Mouse (Mus musculus) olfactory bulb, adult 2 months (tissue): ENCODE data around the gene Gapdh.
A peak's percentile ranks its signal among the peaks of the same experiment; 100 is the strongest.

Experiments used
- CTCF ChIP-seq: fragments of 200-500 bp; IDR thresholded peaks from 2 replicates; pipeline ENCODE4 v1.5.1; 2012; ENCODE audit warnings: low read depth, mild to moderate bottlenecking, low read length, moderate library complexity; ENCODE audit not compliant: insufficient read depth
- POLR2A ChIP-seq: fragments of 200-500 bp; IDR thresholded peaks from 2 replicates; pipeline ENCODE4 v1.6.1; 2012; ENCODE audit warnings: mild to moderate bottlenecking, low read depth, low read length, moderate library complexity; ENCODE audit not compliant: insufficient read depth

DNA sequence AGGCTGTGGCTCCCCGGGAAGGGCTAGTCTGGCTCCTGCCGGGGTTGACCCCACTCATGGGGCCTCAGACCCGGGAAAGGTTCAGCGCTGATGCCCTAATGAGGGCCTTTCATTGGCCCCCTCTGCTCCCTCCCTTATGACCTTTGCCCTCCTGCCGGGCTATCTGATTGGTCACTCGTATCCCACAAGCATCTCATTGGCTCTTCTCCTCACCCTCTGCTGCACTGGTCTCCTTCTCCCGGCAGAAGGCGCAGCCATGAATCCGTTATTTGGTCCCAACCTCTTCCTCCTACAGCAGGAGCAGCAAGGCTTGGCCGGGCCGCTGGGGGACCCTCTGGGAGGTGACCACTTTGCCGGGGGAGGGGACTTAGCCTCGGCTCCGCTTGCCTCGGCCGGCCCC, 21.3 kb downstream of the Gapdh start, which contains the start of gene Iffo1:
- TF ChIP-seq CTCF = 0 out of 2 replicates have a peak, but pooled peaks have one; percentile 4
- TF ChIP-seq POLR2A = peak; percentile 87
